Mouse (Mus musculus) thymus, postnatal 0 days (tissue): ENCODE data around the gene Gm6525. TPM values are rescaled to one million over a fixed set of nuclear protein-coding genes. Genes with fewer than 3 reads are reported as not detected.

Experiments
- DNase-seq: peaks from one replicate; pipeline ENCODE4 v3.0.0-alpha.2; 2015; ENCODE audit warnings: low spot score
- polyA plus RNA-seq: library from polyadenylated mRNA; unstranded; fragments of >200 nt; fragmentation: Nextera tagmentation; extraction: Ambion mirVana; gene quantifications from 2 replicates; pipeline ENCODE4 v1.2.1, GENCODE M21; 2015

Gm6525 gene
- polyA plus RNA-seq, 1 experiment from 2014 or later, result not detected

DNA sequence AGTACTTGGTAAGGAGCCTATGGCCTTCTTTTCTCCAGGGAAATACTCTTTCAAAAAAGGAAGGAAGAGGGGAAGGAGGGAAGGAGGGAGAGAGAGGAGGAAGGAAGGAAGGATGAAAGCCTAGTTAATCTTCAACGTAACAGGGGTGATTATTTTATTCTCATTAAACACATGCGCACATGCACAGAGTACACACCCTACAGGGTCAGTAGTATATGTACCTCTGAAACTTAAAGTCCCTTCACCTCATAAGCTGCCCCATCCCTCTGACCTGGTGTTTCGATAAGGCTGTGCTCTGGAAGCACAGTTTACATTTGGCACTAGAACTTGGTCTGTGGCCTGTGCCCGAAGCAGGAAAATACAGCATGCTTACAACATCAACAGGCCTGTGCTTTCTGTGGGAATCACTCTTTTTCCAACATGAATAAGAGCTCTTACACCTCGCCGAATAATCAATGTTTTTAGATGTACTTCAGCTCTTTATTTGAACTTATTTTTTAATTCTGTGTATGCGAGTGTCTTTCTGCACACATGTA, 37.5 kb downstream of the Gm6525 start:
- no peak for DNase-seq

DNA sequence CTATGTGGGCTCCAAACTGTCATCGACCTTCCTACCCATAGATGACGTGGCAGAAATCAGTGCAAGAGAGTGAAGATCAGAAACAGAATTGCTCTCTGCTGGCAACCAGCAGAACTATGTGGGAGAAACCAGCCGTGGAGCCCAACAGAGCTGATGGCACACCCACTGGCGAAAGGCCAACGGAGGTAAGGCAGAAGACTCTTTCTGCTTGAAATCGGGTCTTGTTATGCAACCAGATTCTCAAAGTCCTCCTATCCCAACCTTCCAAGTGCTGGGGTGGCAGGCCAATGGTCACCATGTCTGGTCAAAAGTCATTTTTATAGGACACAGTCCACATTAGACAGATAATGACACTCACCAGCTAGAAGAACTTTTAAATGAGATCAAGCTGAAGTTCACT, 40.6 kb downstream of the Gm6525 start:
- no peak for DNase-seq

DNA sequence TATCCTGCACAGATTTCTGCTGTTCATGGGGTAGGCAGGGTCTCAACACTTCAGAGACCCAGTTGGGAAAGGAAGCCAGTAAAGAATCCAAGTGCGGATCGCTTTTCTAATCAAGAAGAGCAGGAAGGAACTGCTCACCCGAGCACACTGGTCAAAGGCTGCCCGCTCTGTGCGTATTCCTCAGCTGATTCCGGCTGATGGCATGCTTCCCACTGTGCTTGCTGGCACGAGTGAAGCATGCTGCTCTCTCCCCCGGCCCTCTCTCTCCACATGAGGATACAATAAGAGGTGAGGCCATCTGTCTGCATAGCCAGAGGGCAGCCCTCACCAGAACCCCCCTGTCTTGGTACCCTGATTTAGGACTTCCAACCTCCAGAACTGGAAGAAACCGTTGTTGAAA, 41.3 kb downstream of the Gm6525 start:
- no peak for DNase-seq

DNA sequence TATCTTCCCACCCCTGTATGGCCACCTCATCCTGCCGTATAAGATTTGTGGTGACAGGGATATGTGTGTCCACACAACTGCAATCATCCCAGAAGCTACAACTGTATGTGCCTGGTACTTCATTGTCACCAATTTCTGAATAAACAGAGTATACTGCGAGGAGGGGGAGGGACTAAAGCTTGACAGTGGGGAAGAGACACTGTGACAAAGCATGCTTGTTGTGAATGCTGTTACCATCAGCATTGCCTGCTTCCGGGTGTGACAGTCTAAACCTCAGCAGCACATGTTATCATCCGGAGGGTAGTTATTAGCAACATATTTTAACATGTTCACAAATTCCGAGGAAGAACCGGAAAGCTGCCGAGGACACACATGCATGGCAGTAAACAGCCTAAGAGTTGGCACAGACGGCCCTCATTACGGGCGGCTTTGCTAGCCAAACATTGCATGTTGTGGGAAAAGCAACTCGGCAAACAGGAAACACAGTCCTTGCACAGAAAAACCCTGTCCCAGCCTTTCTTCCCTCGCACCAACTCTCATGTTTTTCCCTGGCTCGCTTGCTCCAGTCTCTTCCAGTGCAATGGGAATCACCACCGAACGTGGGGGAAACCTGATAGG, 41.9 kb downstream of the Gm6525 start:
- DNase-seq, result no peak

GRCm38 (mm10) chr3:84217118-84217960, 43.4 kb downstream of the Gm6525 start:
- DNase-seq, result no peak

DNA sequence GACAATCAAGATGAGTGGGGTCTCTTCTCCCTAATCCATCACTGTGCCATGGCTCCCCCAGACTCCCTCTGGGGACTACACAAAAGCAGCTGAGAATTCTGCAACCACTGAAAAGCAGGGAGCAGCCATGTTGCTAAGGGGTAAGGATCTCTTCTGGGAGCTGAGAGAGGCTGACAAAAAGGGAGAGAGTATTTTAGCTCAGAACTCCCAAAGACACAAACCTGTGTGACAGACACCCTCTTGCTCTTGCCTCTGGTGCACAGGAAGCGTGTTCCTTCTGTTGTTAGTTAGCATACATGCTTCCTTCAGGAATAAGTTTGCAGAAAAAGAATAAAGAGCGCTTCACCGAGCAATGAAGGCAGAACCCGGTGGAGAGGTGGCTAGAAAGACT, 44.1 kb downstream of the Gm6525 start:
- DNase-seq, result no peak

DNA sequence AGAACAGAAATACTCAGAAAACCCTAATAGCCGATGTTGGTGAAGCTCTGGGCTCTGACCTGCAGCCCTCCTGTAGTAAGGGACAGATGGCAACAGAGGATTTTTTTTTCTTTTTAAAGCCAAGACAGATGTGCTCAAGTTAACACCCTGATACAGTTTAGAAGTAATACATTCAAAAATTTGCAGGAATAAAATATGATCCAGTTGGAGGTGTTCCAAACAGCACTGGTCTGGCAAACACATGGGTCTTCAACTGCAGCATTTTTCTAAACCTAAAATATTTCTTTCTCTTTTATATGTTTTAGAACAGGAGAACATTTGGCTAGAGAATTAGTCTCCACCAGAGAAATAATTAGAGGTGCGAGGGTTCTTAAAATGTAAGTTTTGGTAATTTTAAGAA, 44.6 kb downstream of the Gm6525 start:
- DNase-seq, result no peak

DNA sequence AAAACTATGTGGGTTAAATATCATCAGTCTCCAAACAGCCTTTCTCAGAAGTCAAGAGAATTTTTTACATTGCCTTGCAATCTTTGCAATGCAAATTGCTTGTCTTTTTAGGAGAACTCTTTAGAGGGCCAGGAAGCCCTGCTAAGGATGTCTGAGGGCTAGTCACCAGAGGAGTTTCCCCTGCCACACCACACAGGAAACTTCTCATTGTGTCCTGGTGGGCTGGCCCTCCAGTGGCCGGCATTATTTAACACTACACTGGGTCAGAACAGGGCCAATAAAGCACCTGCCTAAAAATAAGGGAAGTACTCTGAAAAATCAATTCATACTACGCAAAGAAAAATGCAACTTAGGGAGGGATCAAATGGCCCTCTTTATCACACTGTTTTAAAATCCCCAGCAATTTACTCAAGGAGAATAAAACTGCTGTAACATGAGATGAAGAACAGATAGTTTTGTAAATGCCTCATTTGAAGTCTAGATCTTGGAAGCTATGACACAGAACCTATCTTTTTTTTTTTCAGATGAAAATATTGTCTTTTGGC, 45.3 kb downstream of the Gm6525 start:
- no peak for DNase-seq

GRCm38 (mm10) chr3:84219720-84220273, 45.9 kb downstream of the Gm6525 start:
- DNase-seq, result no peak

GRCm38 (mm10) chr3:84220326-84220725, 46.4 kb downstream of the Gm6525 start:
- no peak for DNase-seq

DNA sequence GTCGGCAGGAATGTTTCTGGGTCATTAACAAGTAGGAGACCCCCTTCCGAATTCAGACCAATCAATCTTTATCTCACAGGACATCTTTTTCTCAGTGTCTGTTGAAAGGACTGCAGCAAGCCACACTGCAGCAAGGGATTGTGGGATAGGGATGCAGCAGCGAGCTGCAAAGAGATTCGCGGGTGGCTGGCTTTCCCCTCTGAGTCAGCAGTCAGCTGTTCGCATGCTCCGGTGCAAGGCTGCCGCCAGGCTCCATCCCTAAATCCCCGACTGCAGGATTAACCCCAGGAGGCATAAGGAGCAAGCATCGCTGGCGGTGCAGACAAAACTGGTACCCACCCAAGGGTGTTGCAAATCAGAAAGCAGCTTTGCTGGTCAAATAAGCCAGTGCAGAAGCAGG, 46.8 kb downstream of the Gm6525 start:
- peak; percentile 6 for DNase-seq

Other genes with a start within 250 kb of the Gm6525 start
- 126 and 132 TPM in 2 replicates for gene Tmem131l, start 133.9 kb upstream of the Gm6525 start, polyA plus RNA-seq
- gene Mnd1, start 18.3 kb upstream of the Gm6525 start, polyA plus RNA-seq, result 12.5 and 14.9 TPM in 2 replicates
- 1.3 and 1.9 TPM in 2 replicates for gene Trim2, start 132.8 kb downstream of the Gm6525 start, polyA plus RNA-seq